Mouse (Mus musculus) cerebellum, postnatal 14 days (tissue): ENCODE results near the gene Acad10.
A peak's percentile ranks its signal among the peaks of the same experiment; 100 is the strongest.
"Not testable (repeated sequence)": the region's sequence is repeated elsewhere in the genome, so short reads cannot be mapped to it uniquely, and the experiment has no call there.

Source experiments
- DNase-seq, 2 experiments: peaks; one replicate each; pipeline ENCODE4 v3.0.0; 2021; ENCODE audit warnings: mixed read lengths in 2 of 2

The Acad10 gene

DNA sequence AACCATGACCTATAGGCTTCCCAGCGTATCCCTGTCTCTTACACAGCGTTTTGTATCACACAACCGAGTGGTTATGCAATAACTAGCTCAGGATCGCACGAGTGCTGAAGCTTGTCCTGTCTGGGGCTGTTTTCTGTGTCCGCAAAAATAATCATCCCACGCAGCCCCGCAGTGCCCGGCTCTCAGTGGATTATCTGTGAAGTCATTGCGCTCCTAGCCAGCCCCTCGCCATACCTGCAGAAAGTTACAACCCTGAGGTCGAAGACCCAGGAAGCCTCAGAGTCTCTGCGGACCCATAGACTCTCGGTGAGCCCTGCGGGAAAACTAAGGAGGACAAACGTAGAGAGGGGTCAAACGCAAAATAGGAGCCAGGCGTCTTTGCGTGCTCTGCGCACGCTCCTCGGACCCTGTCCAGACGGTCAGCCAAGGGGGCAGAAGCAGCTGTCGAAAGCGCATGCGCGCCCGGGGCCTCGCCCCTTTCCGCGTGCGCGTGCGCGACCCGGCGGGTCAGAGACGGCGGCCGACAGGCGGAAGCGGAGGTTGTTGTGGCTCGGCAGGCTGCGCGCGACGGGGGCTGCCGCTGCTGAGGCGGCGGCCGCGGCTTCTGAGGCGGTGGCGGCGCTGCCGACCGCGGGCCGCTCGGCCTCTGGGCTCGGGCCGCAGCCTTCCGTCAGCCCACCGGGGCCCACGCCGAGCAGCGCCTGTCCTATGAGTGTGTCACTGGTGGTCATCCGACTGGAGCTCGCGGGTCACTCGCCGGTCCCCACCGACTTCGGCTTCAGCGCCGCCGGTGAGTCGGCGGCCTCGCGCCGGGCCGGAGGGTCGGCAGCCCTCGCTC lies at the start of gene Acad10, which contains the start of gene Brap:
Gene Acad10 (minus strand): TSS at position 456 of the 838 bp plus-strand sequence.
Gene Brap (plus strand): TSS at position 505 of the 838 bp plus-strand sequence.
- peak; percentile 97 to 98 for DNase-seq

DNA sequence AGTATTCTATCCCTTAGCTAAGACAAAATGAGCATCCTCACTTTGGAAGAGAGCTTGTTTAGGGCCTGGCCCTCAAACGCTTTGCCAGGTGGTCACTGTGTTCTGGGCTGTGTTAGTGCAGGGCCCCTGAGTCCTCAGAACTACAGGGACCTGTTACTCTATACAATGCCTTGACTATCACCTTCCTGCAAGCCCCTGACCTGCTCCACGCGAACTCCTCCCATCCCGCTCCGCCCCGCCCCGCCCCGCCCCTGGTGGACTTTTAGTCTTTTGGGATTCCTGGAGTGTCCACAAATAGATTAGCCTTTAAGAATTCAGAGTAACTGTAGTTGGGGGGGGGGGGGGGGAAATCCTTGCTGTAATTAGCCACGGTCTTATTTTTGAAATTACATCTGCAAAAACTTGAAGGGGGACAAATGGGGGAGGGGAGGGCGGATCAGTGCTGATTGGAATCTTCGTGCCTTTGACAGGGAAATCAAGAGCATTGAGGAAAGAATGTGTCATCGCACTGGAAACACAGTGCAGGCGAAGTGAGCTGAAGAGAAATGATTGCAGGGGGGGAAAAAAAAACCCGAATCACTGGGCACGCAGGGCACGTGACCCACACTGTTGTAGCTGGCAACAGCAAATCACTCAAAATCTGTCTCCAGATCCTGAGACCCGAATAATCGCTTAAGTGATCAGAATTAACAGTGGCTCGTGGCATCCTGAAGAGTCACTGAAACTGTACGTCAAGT lies 44.4 kb upstream of the Acad10 start:
- no peak for DNase-seq

DNA sequence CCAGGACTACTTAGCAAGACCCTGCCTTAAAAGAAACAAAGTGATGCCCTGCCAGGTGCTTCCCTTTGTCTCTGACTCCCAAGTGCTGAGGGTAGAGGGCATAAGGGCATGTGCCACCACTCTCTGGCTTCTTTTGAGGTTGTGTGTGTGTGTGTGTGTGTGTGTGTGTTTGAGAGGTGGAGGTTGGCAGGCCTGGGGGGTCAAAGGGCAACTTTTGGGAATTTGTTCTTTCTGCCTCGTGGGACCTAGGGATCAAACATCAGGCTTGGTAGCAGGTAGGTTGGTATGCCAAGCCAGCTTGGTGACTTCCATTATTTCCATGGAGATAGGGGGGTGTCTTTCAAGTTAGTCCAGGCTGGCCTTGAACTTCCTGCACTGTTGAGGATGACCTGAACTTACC lies 43.0 kb upstream of the Acad10 start:
- no peak for DNase-seq

DNA sequence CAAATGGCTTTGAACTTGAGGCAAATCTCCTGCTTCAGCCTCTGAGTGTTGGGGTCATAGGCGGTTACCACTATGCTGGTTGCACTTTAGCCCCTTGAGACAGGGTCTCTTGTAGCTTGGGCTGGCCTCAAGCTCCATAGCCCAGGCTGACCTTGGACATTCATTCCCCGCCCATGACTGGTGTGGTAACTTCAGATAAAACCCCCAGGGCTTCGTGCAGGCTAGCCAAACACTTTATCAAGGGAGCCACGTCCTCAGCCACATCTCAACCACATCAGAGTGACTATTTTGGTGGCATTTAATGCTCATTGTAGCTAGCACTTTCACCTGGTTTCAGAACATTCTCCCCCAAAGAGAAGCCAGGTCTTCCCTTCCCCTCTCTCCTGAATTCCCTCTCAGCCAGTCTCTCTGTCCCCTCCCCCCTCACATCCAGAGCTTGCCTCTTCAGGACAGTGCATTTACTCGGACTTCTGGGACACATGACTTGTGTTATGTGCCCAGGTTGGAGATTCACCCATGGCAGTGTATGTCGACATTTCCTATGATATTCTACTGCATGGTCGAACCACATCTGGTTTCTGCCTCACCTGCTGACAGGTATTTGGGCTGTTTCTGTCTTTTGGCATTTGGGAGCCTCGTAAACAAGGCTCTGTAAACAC lies 40.9 kb upstream of the Acad10 start:
- no peak for DNase-seq

DNA sequence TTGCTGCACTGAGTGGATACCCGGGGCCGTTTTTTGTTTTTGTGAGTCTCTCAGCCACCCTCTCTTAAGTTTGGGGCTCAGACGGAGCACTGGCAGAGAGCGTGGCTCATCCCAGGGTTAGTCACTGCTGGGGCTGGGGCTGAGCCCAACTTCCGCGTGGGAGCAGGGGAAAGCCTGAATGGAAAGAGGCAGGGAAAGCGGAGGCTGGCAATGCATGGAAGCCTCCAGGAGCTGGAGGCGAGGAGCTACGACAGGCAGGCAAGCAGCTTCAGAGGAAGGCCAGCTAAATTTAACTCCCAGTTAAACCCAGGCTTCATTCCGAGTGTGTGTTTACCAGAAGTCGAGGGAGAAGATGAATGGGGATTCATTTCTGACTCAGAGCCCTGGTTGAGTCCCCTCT lies 40.2 kb upstream of the Acad10 start:
- DNase-seq: no peak

DNA sequence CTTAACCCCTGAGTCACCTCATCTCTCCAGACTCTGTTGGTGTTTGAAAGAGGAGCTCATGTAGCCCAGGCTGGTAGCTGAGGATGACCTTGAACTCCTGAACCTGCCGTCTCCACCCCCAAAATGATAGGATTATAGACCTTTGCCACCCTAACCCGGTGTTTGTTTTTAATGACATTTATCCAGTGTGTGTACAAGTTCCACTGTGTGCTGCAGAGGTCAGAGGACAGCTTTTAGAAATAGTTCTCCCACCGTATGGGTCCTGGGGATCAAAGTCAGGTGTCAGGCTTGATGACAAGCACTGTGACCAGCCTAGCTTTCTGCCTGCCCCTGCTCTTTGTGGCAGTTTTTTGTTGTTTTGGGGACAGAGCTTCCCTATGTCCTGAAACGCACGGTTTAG lies 39.6 kb upstream of the Acad10 start:
- DNase-seq: no peak

DNA sequence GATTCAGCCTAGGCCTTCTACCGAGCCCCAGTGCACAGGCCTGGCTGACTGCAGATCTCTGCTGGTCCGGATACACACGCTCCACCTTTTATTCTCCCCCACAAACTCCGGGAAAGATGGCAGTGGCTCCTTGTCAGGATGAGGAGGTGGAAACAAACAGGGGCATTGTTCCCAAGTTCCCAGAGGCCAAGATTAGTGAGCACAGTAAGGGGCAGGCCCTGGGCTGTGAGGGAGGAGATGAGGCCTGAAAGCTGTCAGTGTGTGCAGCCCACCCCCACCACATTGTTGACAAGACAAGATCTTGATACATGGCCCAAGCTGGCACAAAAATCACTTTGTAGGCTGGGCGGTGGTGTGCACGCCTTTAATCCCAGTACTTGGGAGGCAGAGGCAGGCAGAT lies 36.4 kb upstream of the Acad10 start:
- no peak for DNase-seq

DNA sequence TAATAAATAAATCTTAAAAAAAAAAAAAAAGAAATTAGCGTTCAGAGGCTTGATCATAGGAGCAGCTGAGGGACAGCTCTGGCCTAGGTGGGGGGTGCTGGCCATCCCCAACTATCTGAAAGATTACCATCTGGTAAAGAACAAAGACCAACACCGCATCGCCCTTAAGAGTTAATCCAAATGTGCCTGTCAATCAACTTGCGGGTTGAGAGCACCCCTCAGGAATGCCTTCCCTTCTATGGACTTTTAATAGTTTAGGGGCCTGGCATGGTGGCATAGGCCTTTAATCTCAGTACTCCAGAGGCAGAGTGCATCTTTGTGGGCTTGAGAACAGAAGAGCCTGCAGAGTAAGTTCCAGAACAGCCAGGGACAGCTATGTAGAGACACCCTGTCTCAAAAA lies 32.6 kb upstream of the Acad10 start:
- DNase-seq: no peak

DNA sequence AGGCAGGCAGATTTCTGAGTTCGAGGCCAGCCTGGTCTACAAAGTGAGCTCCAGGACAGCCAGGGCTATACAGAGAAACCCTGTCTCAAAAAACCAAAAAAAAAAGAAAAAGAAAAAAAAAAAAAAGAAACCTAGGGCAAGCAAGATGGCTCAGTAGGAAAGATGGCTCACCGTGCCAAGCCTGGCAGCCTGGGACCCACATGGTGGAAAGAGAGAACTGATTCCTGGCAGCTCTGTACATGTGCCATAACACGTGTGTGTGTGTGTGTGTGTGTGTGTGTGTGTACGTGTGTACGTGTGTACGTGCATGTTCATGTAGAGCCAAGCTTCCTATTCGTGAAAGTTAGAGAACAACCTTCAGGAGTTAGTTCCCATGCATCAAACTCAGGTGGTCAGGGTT lies 31.1 kb upstream of the Acad10 start:
- DNase-seq: peak; percentile 33 to 65

DNA sequence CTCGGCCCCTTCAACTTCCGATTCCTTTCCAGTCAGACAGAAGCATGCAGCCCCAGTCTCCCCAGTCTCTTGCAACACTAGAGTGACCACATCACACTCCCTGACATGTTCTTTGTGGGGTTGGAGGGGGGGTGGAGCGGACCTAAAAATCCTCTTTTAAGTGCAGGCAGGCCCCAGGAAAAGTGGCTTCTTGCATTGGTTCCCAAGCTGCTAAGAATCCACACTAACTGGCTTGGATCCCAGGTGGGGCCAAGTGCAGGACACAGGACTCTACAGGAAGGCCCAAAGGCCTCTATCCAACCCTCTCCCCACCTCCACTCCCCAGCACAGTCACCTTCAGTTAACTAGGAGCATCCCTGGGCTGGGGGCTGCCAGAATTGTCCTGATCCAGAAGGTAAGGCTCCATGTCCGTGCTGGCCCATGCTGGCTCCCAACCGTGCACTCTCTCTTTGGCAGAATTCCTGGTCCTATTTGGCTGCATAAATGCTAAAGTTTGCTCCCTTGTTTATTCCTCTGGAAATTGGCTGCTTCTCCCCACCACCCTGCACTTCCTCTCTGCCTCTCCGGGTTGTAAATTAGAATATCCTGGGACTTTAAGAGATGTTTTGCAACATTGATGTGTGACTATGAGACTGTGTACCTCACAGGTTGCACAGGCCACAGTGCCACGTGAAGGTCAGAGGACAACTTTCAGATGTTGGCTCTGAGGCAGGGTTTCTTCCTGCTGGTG lies 30.3 kb upstream of the Acad10 start:
- DNase-seq: peak; percentile 58 to 69

DNA sequence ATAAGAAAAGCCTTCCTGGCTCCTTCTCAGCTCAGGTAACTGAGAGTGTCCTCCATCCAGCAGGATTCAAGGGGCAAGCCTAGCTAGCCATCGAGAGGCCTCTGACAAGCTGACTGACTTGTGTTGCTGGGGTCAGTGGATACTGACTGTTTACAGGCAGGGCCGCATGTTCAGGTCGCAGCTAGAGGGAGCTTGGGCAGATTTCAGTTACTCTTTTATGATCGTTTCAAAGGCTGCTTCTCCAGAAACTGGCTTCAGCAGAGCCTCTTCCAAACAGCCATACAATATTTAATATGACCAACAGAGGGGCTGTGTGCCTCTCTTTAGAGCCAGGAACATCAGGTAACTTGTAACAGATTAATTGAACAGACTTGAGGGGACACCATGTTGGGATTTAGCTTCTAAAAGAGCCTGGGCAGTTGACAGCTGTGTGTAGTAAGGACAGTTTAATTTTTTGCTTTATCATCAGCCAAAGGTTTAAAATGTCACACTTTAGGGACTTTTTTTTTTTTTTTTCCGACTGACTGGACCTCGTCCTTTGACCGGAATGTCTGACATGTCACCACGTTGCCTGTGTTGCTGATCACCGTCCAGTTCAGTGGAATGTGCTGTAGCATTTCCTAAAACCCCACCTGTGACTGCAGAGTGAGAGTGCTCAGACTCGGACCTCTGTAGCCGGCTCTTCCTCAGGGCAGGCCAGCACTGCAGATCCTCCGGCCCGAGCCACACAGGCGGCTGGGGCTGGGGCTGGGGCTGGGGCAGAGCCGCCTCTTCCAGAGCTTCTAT lies 26.0 kb upstream of the Acad10 start:
- no peak for DNase-seq

DNA sequence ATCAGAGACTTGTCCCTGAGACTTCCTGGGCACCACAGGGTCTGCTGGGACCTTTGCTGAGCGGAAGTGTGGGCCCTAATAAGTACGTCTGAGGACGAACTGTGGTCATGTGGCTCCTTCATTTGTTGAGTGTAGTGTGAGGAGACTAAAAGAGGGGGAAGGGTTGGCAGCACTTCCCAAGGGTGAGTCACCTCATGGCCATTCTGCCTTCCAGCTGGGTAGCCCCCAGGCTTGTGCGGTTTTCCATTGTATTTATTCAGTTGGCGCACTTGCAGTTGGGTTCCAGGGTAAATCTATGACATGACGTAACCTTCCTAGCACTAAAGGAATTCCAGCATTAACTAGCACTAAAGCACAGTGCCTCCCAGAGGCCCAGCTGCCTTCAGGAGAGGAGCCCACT lies 25.2 kb upstream of the Acad10 start:
- DNase-seq: no peak

DNA sequence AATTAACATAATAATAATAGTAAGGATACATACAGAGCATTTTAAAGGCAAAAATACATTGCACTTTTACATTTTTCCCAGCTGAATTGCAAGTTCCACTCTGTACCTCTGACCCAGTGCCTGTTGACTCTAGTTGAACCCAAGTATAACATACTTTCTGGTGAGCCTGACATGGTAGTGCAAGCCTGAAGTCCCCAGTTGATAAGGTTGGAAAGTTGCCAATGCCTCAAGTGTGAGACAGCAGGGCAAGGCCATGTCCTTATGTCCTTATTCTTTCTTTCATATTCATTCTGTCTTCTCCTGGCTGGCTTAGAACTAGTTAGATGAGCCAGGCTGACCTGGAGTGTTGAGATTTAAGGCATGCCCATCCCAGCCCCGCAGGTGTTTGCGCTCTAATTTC lies 21.9 kb upstream of the Acad10 start:
- no peak for DNase-seq

DNA sequence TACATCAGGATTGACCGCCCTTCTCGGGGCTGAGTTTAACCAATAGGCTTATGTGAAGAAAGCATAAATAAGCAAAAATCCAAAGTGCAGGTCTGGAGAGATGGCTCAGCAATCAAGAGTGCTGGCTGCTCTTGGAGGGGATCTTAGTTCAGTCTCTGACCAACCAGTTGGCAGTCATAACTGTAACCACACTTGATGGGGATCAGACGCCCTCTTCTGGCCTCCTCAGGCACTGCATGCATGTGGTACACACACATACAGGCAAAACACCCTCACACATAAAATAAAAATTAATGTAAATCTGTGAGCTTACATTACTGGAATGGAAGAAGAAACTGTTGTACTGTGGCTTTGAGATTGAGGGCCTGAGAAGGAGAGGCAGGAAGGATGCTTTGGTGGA lies 10.1 kb upstream of the Acad10 start:
- DNase-seq: peak in 1 of 2 experiments; percentile 66

DNA sequence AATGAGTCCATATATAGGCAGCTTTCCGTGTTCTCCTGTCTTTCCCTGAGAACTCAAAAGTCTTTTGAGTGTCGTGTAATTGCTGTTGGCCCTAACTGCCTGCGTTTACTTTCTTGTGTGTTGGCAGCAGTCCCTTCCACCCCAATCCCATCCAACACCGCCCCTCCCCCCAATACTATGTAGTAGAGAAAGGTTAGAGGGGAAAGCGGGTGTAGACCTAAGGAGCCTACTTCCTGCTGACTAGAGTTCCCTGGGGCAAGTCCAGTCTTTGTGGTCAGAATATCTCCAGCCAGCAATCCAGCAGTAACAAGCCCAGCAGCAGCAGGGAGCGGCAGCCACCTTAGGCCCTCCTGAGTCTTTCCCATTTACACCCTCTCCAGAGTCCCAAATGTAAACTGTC lies 8.1 kb upstream of the Acad10 start:
- no peak for DNase-seq

DNA sequence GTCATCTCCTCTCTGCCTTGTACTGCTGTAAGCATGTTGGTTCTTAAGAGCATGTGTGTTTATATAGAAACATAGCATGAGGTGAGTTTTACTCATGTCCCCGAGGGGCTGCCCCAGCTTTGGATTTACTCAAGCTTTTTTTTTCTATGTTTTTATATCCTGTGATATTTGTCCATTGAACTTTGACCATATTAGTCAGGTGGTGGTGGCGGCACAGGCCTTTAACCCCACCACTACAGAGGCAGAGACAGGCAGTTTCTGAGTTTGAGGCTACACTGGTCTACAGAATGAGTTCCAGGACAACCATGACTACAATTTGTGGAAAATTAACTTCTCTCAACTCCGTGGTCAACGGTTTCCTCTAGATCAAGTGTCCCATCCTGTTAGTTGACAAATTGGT lies 6.8 kb upstream of the Acad10 start:
- DNase-seq: no peak

DNA sequence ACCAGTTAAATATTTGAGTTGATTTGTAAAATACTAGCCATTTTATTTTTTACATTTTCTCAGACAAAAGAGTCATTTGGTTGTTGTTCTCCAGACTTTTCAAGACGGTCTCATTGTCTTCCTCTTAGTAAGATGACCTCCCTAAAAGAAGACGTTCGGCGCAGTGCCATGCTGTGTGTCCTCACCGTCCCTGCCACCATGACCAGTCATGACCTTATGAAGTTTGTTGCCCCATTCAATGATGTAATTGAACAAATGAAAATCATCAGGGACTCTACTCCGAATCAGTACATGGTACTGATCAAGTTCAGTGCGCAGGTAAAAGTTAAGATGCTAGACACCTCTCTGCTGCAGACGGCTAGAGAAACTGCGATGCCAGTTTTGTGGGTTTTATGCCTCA lies 4.7 kb upstream of the Acad10 start:
- no peak for DNase-seq

DNA sequence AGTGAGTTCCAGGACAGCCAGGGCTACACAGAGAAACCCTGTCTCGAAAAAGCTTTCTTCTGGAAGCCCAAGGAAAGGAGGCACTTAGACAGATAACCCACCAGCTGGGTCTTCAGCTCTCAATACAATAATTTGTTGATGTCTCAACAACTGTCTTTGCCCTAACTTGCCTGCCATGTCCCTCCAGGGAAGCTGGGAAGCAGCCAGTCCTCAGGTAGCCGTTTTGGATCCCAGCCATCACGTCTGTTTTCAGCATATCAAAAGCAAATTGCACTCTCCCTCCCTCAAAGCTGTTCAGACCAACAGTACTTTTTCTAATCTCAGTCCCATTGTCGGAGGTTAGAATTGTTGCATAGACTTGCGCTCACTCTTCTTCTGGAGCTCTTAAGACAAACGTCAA lies 3.8 kb upstream of the Acad10 start:
- peak; percentile 44 to 45 for DNase-seq

DNA sequence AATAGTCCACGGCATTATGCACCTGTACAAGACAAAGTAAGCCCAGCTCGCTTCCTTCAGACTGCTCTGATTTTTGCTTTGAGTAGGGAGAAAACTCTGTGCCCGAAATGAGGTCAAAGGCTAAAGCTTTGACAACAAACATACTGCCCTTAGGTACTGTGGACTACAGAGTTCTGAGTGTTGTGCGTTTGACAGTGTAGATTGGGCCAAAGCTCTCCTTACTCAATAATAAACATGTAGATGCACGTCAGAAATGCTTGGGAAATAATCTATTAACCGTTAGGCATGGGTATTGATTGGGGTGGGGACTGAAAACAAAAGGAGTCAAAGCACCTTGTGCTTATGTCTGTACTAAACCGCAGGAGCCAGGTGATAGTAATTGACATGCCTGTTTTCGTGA lies 3.1 kb upstream of the Acad10 start:
- DNase-seq: no peak

DNA sequence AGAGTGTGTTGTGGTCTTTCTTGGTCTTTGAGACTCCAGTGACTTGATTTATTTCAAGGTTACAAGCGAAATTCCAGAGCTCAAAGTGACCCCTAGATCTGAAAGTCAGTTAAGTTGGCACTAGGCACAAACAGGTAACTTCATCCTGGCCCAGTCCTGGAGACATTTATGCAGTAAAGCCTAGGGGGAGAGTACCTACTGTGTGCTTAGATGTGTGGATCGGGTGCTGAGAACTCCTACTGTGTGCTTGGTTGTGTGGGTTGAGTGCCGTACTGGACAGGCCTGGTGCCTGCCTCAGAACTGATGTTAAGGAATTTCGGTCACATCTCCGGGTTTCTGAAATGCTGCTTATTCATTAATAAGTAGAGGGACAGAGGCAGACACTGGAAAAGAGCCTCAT lies 1.2 kb upstream of the Acad10 start:
- DNase-seq: no peak

DNA sequence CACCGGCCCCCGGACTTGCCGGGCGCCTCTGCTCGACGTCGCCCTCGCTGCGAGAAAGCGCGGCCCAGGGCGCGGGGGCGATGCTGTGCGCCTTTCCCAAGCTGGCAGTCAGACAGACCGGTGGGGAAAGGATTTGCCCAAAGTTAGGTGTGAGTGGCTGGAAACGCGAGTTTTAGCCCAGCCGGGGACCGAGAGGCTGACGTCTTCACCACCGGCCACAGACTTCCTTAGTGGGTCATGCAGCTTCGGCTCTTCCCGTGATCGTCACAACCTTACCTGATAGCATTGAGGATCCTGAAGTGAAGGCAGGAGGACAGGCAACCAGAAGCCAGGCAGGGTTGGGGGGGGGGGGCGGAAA lies 562 bp upstream of the Acad10 start:
- peak in 1 of 2 experiments; percentile 49 for DNase-seq

DNA sequence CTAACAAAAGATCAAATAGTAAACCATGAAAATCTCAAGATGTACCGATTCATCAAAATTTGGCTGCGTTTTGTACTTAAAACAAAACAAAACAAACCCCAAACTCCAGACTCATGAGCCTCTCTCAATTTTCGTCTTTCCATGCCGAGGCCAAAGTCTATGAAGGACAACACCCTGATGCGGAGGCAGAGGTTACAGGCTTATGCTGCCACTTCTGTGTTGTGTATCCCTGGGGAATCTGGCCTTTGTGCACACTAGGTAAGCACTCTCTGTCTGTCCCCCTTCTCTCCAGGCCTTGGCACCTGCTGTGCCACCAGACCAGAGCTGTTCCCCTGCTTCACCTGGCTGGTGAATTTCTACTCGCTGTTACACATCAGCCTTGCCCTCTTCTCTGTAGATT lies 2.7 kb downstream of the Acad10 start:
- DNase-seq: not testable (repeated sequence)
